Mouse (Mus musculus): ENCODE data around the gene Chn1.

Chn1 gene

GRCm38 (mm10) chr2:73746375-73746770, 28.8 kb downstream of the Chn1 start:
- DNase-seq (ENCODE audit: low read depth, low spot score): no peak

GRCm38 (mm10) chr2:73745647-73746374, 29.3 kb downstream of the Chn1 start:
- peak; percentile 15 for DNase-seq (ENCODE audit: low read depth, low spot score)

- no peak for DNase-seq (ENCODE audit: low read depth, low spot score)
Measured at GRCm38 (mm10) chr2:73741286-73741685, 33.9 kb downstream of the Chn1 start.

- no peak for DNase-seq (ENCODE audit: low read depth, low spot score)
Measured at GRCm38 (mm10) chr2:73727868-73728267, 47.3 kb downstream of the Chn1 start.

- DNase-seq (ENCODE audit: low read depth, low spot score): no peak
Measured at GRCm38 (mm10) chr2:73724934-73725333, 50.2 kb downstream of the Chn1 start.

- DNase-seq (ENCODE audit: low read depth, low spot score): no peak
Measured at GRCm38 (mm10) chr2:73721821-73722220, 53.3 kb downstream of the Chn1 start.

- DNase-seq (ENCODE audit: low read depth, low spot score): no peak
Measured at GRCm38 (mm10) chr2:73712481-73712880, 62.7 kb downstream of the Chn1 start.

- DNase-seq (ENCODE audit: low read depth, low spot score): no peak
Measured at GRCm38 (mm10) chr2:73693045-73693444, 82.1 kb downstream of the Chn1 start.

GRCm38 (mm10) chr2:73690783-73691604, 84.2 kb downstream of the Chn1 start:
- no peak for DNase-seq (ENCODE audit: low read depth, low spot score)

GRCm38 (mm10) chr2:73682500-73682899, 92.6 kb downstream of the Chn1 start:
- DNase-seq (ENCODE audit: low read depth, low spot score): no peak

- DNase-seq (ENCODE audit: low read depth, low spot score): no peak
Measured at GRCm38 (mm10) chr2:73680425-73681027, 94.6 kb downstream of the Chn1 start.

- no peak for DNase-seq (ENCODE audit: low read depth, low spot score)
Measured at GRCm38 (mm10) chr2:73668608-73669007, 106.5 kb downstream of the Chn1 start.

- DNase-seq (ENCODE audit: low read depth, low spot score): no peak
Measured at GRCm38 (mm10) chr2:73660566-73661134, 114.5 kb downstream of the Chn1 start.

GRCm38 (mm10) chr2:73659726-73660565, 115.2 kb downstream of the Chn1 start:
- no peak for DNase-seq (ENCODE audit: low read depth, low spot score)

GRCm38 (mm10) chr2:73659041-73659440, 116.1 kb downstream of the Chn1 start:
- DNase-seq (ENCODE audit: low read depth, low spot score): no peak

GRCm38 (mm10) chr2:73657961-73658360, 117.2 kb downstream of the Chn1 start:
- DNase-seq (ENCODE audit: low read depth, low spot score): no peak

GRCm38 (mm10) chr2:73657151-73657550, 118.0 kb downstream of the Chn1 start:
- DNase-seq (ENCODE audit: low read depth, low spot score): no peak

GRCm38 (mm10) chr2:73655663-73656062, 119.5 kb downstream of the Chn1 start:
- DNase-seq (ENCODE audit: low read depth, low spot score): no peak

- no peak for DNase-seq (ENCODE audit: low read depth, low spot score)
Measured at GRCm38 (mm10) chr2:73654892-73655243, 120.3 kb downstream of the Chn1 start.

GRCm38 (mm10) chr2:73654059-73654891, 120.9 kb downstream of the Chn1 start:
- DNase-seq (ENCODE audit: low read depth, low spot score): no peak

Measured in CD4-positive helper T cell, adult 2 months (primary cell).